Mouse (Mus musculus) midbrain, postnatal 0 days (tissue): ENCODE data around the gene Palld. TPM values are rescaled to one million over a fixed set of nuclear protein-coding genes. Genes with fewer than 3 reads are reported as not detected.

ENCODE experiments used
- ATAC-seq: fragments of 200-750 bp; cut with Nextera tagmentation; 2 replicates; pipeline ENCODE4 v1.8.0; 2017; ENCODE audit warnings: moderate number of reproducible peaks, mild to moderate bottlenecking, moderate TSS enrichment, moderate library complexity; ENCODE audit not compliant: low FRiP score
- DNase-seq: peaks from one replicate; pipeline ENCODE4 v3.0.0-alpha.2; 2015; ENCODE audit warnings: low spot score
- H3K27ac ChIP-seq: fragments of 300-500 bp; sonication (generic); 2 replicates; pipeline ENCODE4 v1.5.1; 2014; ENCODE audit warnings: low read depth, mild to moderate bottlenecking, low read length, mixed read lengths
- H3K27me3 ChIP-seq: fragments of 300-500 bp; sonication (generic); 2 replicates; pipeline ENCODE4 v1.6.1; 2014; ENCODE audit warnings: low read length, control low read depth, mixed read lengths; ENCODE audit not compliant: insufficient read depth
- H3K36me3 ChIP-seq: fragments of 300-500 bp; sonication (generic); 2 replicates; pipeline ENCODE4 v1.6.1; 2014; ENCODE audit warnings: low read length, control low read depth, mixed read lengths; ENCODE audit not compliant: insufficient read depth
- H3K4me1 ChIP-seq: fragments of 300-500 bp; sonication (generic); 2 replicates; pipeline ENCODE4 v1.6.1; 2014; ENCODE audit warnings: mild to moderate bottlenecking, control low read depth, antibody characterized with exemption, low read length, mixed read lengths; ENCODE audit not compliant: insufficient read depth
- H3K4me2 ChIP-seq: fragments of 300-500 bp; sonication (generic); 2 replicates; pipeline ENCODE4 v1.6.1; 2014; ENCODE audit warnings: low read depth, mild to moderate bottlenecking, low read length, mixed read lengths; ENCODE audit not compliant: poor library complexity, severe bottlenecking
- H3K4me3 ChIP-seq: fragments of 300-500 bp; sonication (generic); 2 replicates; pipeline ENCODE4 v1.5.1; 2014; ENCODE audit warnings: low read depth, mild to moderate bottlenecking, low read length, moderate library complexity
- H3K9ac ChIP-seq: fragments of 300-500 bp; sonication (generic); replicated peaks from 2 replicates; pipeline ENCODE4 v1.6.1; 2014; ENCODE audit warnings: mild to moderate bottlenecking, low read length, moderate library complexity, mixed read lengths; ENCODE audit not compliant: poor library complexity, severe bottlenecking
- H3K9me3 ChIP-seq: fragments of 300-500 bp; sonication (generic); 2 replicates; pipeline ENCODE4 v1.6.1; 2016; ENCODE audit warnings: low read length, control low read depth
- CTCF ChIP-seq: IDR thresholded peaks from 2 replicates; pipeline ENCODE4 v1.5.1; 2016; ENCODE audit warnings: antibody characterized with exemption, mild to moderate bottlenecking
- WGBS: fragments of 180-500 bp; shearing (Covaris S2); extraction: QIAGEN DNeasy Blood & Tissue Kit; methylation state at CpG from one replicate; pipeline ENCODE4 v1.1.7; 2014; 5-methylcytosine and 5-hydroxymethylcytosine counted together
- polyA plus RNA-seq: library from polyadenylated mRNA; unstranded; fragments of >200 nt; fragmentation: Nextera tagmentation; extraction: Ambion mirVana; gene quantifications from 2 replicates; pipeline ENCODE4 v1.2.1, GENCODE M21; 2015
- total RNA-seq: library from RNA; depleted of rRNA; stranded (reverse); fragments of >200 nt; gene quantifications from 2 replicates; pipeline ENCODE4 v1.2.3, GENCODE M21; 2014

Palld gene
- total and polyA plus RNA-seq, 2 experiments from 2014 or later, result 3.9 to 10.8 TPM

- TF ChIP-seq CTCF, result no peak
- Histone ChIP-seq H3K4me1 (no peaks in the 10 kb centered on the region), H3K4me2 (no peak overlapping the region), H3K36me3 (no peaks in the 10 kb centered on the region), H3K27ac (no peak overlapping the region), H3K9me3 (no peaks in the 10 kb centered on the region), H3K27me3 (no peaks in the 10 kb centered on the region), H3K4me3 (no peak overlapping the region), H3K9ac (no peak overlapping the region)
- WGBS, result 55% methylated on average over 8 of the region's 8 CpGs
- ATAC-seq (0 out of 2 replicates have a peak, but pooled peaks have one; percentile 16), DNase-seq (no peak)
These were observed 193.7 kb downstream of the Palld start for GRCm38 (mm10) chr8:61708586-61709305.

GRCm38 (mm10) chr8:61705491-61705890, 197.0 kb downstream of the Palld start:
- Histone ChIP-seq H3K9ac (no peak overlapping the region), H3K9me3 (no peaks in the 10 kb centered on the region), H3K4me2 (no peak overlapping the region), H3K4me1 (no peaks in the 10 kb centered on the region), H3K4me3 (no peak overlapping the region), H3K36me3 (no peaks in the 10 kb centered on the region), H3K27ac (no peak overlapping the region), H3K27me3 (no peaks in the 10 kb centered on the region)
- no peak for TF ChIP-seq CTCF
- DNase-seq (peak; percentile 46), ATAC-seq (no peak)
- 85% methylated on average over 3 of the region's 3 CpGs for WGBS

GRCm38 (mm10) chr8:61702122-61702521, 200.4 kb downstream of the Palld start:
- H3K9ac ChIP-seq, result no peak overlapping the region
- no peak for DNase-seq
- no peak overlapping the region for H3K4me2 ChIP-seq
- no peak overlapping the region for H3K27ac ChIP-seq
- H3K4me1 ChIP-seq, result no peaks in the 10 kb centered on the region
- H3K36me3 ChIP-seq, result no peaks in the 10 kb centered on the region
- ATAC-seq, result no peak
- no peak overlapping the region for H3K4me3 ChIP-seq
- TF ChIP-seq CTCF, result no peak
- H3K9me3 ChIP-seq, result no peaks in the 10 kb centered on the region
- WGBS, result 60% methylated on average over 8 of the region's 8 CpGs
- H3K27me3 ChIP-seq, result no peaks in the 10 kb centered on the region

- no peaks in the 10 kb centered on the region for H3K9me3 ChIP-seq
- no peak for DNase-seq
- TF ChIP-seq CTCF, result no peak
- H3K4me2 ChIP-seq, result no peak overlapping the region
- no peaks in the 10 kb centered on the region for H3K27me3 ChIP-seq
- no peaks in the 10 kb centered on the region for H3K4me1 ChIP-seq
- 84% methylated on average over 9 of the region's 9 CpGs for WGBS
- ATAC-seq, result no peak
- no peak overlapping the region for H3K4me3 ChIP-seq
- no peak overlapping the region for H3K9ac ChIP-seq
- H3K27ac ChIP-seq, result no peak overlapping the region
- H3K36me3 ChIP-seq, result no peaks in the 10 kb centered on the region
These were observed 201.4 kb downstream of the Palld start for GRCm38 (mm10) chr8:61700932-61701681.

GRCm38 (mm10) chr8:61700298-61700697, 202.2 kb downstream of the Palld start:
- ATAC-seq (no peak), DNase-seq (no peak)
- Histone ChIP-seq H3K4me2 (no peak overlapping the region), H3K4me3 (no peak overlapping the region), H3K27me3 (no peaks in the 10 kb centered on the region), H3K9me3 (no peaks in the 10 kb centered on the region), H3K4me1 (no peaks in the 10 kb centered on the region), H3K27ac (no peak overlapping the region), H3K36me3 (no peaks in the 10 kb centered on the region), H3K9ac (no peak overlapping the region)
- TF ChIP-seq CTCF, result peak; percentile 51
- WGBS, result 84% methylated on average over 1 of the region's 1 CpGs

GRCm38 (mm10) chr8:61698959-61699358, 203.5 kb downstream of the Palld start:
- no peak overlapping the region for H3K4me2 ChIP-seq
- TF ChIP-seq CTCF, result peak; percentile 56
- H3K4me3 ChIP-seq, result no peak overlapping the region
- no peaks in the 10 kb centered on the region for H3K27me3 ChIP-seq
- no peak overlapping the region for H3K9ac ChIP-seq
- 75% methylated on average over 2 of the region's 2 CpGs for WGBS
- no peak for DNase-seq
- no peaks in the 10 kb centered on the region for H3K4me1 ChIP-seq
- H3K27ac ChIP-seq, result no peak overlapping the region
- H3K36me3 ChIP-seq, result no peaks in the 10 kb centered on the region
- ATAC-seq, result no peak
- no peaks in the 10 kb centered on the region for H3K9me3 ChIP-seq
